Comparison of ENCODE assay signal across 26 mouse cellular contexts in genomic region chr6:100223932-100224331, GRCm38 (mm10).
"Had no signal": no experiment of that assay in that cellular context is flagged by ENCODE, and none has a peak within 500 bp of the region (broad histone marks: within the 10 kb centered on the region; RNA-seq: fewer than 3 reads in every experiment).

No protein-coding gene starts in this region.

- H3K36me3 ChIP-seq: embryonic facial prominence, embryonic 12.5 days; forebrain, embryonic 12.5 days; forebrain, embryonic 15.5 days had no signal

- H3K9me3 ChIP-seq: embryonic facial prominence, embryonic 10.5 days; embryonic facial prominence, embryonic 12.5 days; embryonic facial prominence, embryonic 13.5 days; embryonic facial prominence, embryonic 15.5 days; forebrain, embryonic 10.5 days; forebrain, embryonic 12.5 days; forebrain, embryonic 13.5 days; forebrain, embryonic 15.5 days had no signal

- DNase-seq: cerebellum, adult 2 months; cerebellum, adult 8-10 months; cerebellum, adult 9-10 months; cerebellum, adult 9-11 months; cerebellum, postnatal 10 days; cerebellum, postnatal 14 days; cerebellum, postnatal 25 days; cerebellum, postnatal 36 days; embryo, embryonic 11 days; forebrain, postnatal 0 days; gastrocnemius, adult 2 months; gastrocnemius, postnatal 10 days; gastrocnemius, postnatal 14 days; gastrocnemius, postnatal 25 days; gastrocnemius, postnatal 36 days; heart, adult 18-20 months; heart, adult 2 months had no signal

- H3K27ac ChIP-seq: embryonic facial prominence, embryonic 10.5 days; embryonic facial prominence, embryonic 12.5 days; embryonic facial prominence, embryonic 13.5 days; embryonic facial prominence, embryonic 15.5 days; forebrain, embryonic 10.5 days; forebrain, embryonic 12.5 days; forebrain, embryonic 13.5 days; forebrain, embryonic 15.5 days; gastrocnemius, adult 2 months; heart, adult 2 months had no signal

- H3K27me3 ChIP-seq: embryonic facial prominence, embryonic 12.5 days; embryonic facial prominence, embryonic 13.5 days; embryonic facial prominence, embryonic 15.5 days; forebrain, embryonic 13.5 days; forebrain, embryonic 15.5 days had no signal

- H3K4me3 ChIP-seq: embryonic facial prominence, embryonic 10.5 days; embryonic facial prominence, embryonic 12.5 days; embryonic facial prominence, embryonic 13.5 days; embryonic facial prominence, embryonic 15.5 days; erythroblast, embryonic 14.5 days; forebrain, embryonic 10.5 days; forebrain, embryonic 12.5 days; forebrain, embryonic 13.5 days; forebrain, embryonic 15.5 days; gastrocnemius, adult 2 months; heart, adult 2 months had no signal
